Mouse (Mus musculus) liver, adult 2 months (tissue): ENCODE measurements around the gene Vamp3.

Source experiments
- CTCF ChIP-seq: fragments of 200-500 bp; IDR thresholded peaks from 2 replicates; pipeline ENCODE4 v1.5.1; 2011; ENCODE audit warnings: low read depth, low read length, control low read depth
- POLR2A ChIP-seq: fragments of 200-500 bp; IDR thresholded peaks from 2 replicates; pipeline ENCODE4 v1.6.1; 2011; ENCODE audit warnings: low read length, control low read depth; ENCODE audit not compliant: insufficient read depth; ENCODE audit errors: extremely low read depth

- TF ChIP-seq CTCF (no peak), POLR2A (no peak)
Measured at GRCm38 (mm10) chr4:151005656-151006318, 52.0 kb downstream of the Vamp3 start.
